Mouse (Mus musculus) bone marrow macrophage, adult 2 months (primary cell): Measurements from ENCODE around the gene C5ar1. TPM values are rescaled to one million over a fixed set of nuclear protein-coding genes. Genes with fewer than 3 reads are reported as not detected.
A peak's percentile ranks its signal among the peaks of the same experiment; 100 is the strongest.

Source experiments
- H3K27ac ChIP-seq: 2 replicates; pipeline ENCODE4 v1.5.1; 2012; ENCODE audit warnings: low read depth, low read length; ENCODE audit not compliant: insufficient read depth
- H3K4me1 ChIP-seq: 2 replicates; pipeline ENCODE4 v1.6.1; 2012; ENCODE audit warnings: low read length; ENCODE audit not compliant: control insufficient read depth, insufficient read depth
- H3K4me3 ChIP-seq: 2 replicates; pipeline ENCODE4 v1.5.1; 2012; ENCODE audit warnings: mild to moderate bottlenecking, low read length, moderate library complexity; ENCODE audit not compliant: insufficient read depth
- CTCF ChIP-seq: IDR thresholded peaks from 2 replicates; pipeline ENCODE4 v1.5.1; 2012; ENCODE audit warnings: low read depth, mild to moderate bottlenecking, low read length, moderate library complexity
- POLR2A ChIP-seq: IDR thresholded peaks from 2 replicates; pipeline ENCODE4 v1.6.1; 2012; ENCODE audit warnings: mild to moderate bottlenecking, low read depth, low read length, borderline replicate concordance
- polyA plus RNA-seq: library from polyadenylated mRNA; stranded (reverse); fragments of >200 nt; gene quantifications from 2 replicates; pipeline ENCODE4 v1.2.4, GENCODE M21; 2012; ENCODE audit not compliant: missing spikeins, insufficient read depth, insufficient read length

C5ar1 gene
- polyA plus RNA-seq, 1 experiment = 511 TPM

- peak overlapping the region; percentile 50 for H3K4me3 ChIP-seq
- H3K27ac ChIP-seq = peak overlapping the region; percentile 92
- no peak for TF ChIP-seq CTCF
- TF ChIP-seq POLR2A = no peak
- peaks cover 26% of the 10 kb centered on the region for H3K4me1 ChIP-seq
Measured at GRCm38 (mm10) chr7:16295321-16295900, 36.1 kb upstream of the C5ar1 start.

GRCm38 (mm10) chr7:16294837-16295236 lies 35.5 kb upstream of the C5ar1 start:
- no peak for TF ChIP-seq POLR2A
- peak; percentile 75 for TF ChIP-seq CTCF
- H3K4me1 ChIP-seq = peaks cover 26% of the 10 kb centered on the region
- peak overlapping the region; percentile 92 for H3K27ac ChIP-seq
- H3K4me3 ChIP-seq = peak overlapping the region; percentile 50

GRCm38 (mm10) chr7:16294346-16294745 lies 35.0 kb upstream of the C5ar1 start:
- peak overlapping the region; percentile 55 for H3K27ac ChIP-seq
- 0 out of 2 replicates have a peak overlapping the region, but pooled peaks have one; percentile 19 for H3K4me3 ChIP-seq
- TF ChIP-seq POLR2A (no peak), CTCF (no peak)
- peaks cover 26% of the 10 kb centered on the region for H3K4me1 ChIP-seq

- Histone ChIP-seq H3K27ac (no peak overlapping the region), H3K4me3 (no peak overlapping the region)
- TF ChIP-seq POLR2A (no peak), CTCF (no peak)
Measured at GRCm38 (mm10) chr7:16287791-16288190, 28.5 kb upstream of the C5ar1 start.

GRCm38 (mm10) chr7:16287016-16287415 lies 27.7 kb upstream of the C5ar1 start:
- Histone ChIP-seq H3K4me3 (peak overlapping the region; percentile 65), H3K27ac (peak overlapping the region; percentile 91), H3K4me1 (peaks cover 11% of the 10 kb centered on the region)
- TF ChIP-seq CTCF (no peak), POLR2A (no peak)

More at GRCm38 (mm10) chr7:16287791-16288190, 28.5 kb upstream of the C5ar1 start:
- H3K4me1 ChIP-seq = peaks cover 11% of the 10 kb centered on the region

GRCm38 (mm10) chr7:16286026-16286961 lies 27.0 kb upstream of the C5ar1 start, which contains the start of gene Ccdc9:
Ccdc9 (minus strand) TSS chr7:16286795.
- H3K4me3 ChIP-seq = peak within 1 kb of the TSS; percentile 65
- TF ChIP-seq POLR2A (0 out of 2 replicates have a peak, but pooled peaks have one; percentile 50), CTCF (no peak)
- peak within 1 kb of the TSS; percentile 91 for H3K27ac ChIP-seq
- peaks cover 11% of the 10 kb centered on the region for H3K4me1 ChIP-seq

- Histone ChIP-seq H3K4me3 (peak overlapping the region; percentile 65), H3K27ac (peak overlapping the region; percentile 76), H3K4me1 (peaks cover 11% of the 10 kb centered on the region)
- TF ChIP-seq POLR2A (no peak), CTCF (no peak)
Measured at GRCm38 (mm10) chr7:16285450-16286025, 26.2 kb upstream of the C5ar1 start.

GRCm38 (mm10) chr7:16284904-16285303 lies 25.6 kb upstream of the C5ar1 start:
- peak overlapping the region; percentile 65 for H3K4me3 ChIP-seq
- TF ChIP-seq CTCF = no peak
- TF ChIP-seq POLR2A = no peak
- no peak overlapping the region for H3K27ac ChIP-seq
- peaks cover 11% of the 10 kb centered on the region for H3K4me1 ChIP-seq

- Histone ChIP-seq H3K4me1 (peaks cover 11% of the 10 kb centered on the region), H3K4me3 (no peak overlapping the region), H3K27ac (no peak overlapping the region)
- no peak for TF ChIP-seq POLR2A
- TF ChIP-seq CTCF = no peak
Measured at GRCm38 (mm10) chr7:16284001-16284400, 24.7 kb upstream of the C5ar1 start.

GRCm38 (mm10) chr7:16282334-16282733 lies 23.0 kb upstream of the C5ar1 start:
- peaks cover 11% of the 10 kb centered on the region for H3K4me1 ChIP-seq
- TF ChIP-seq CTCF (no peak), POLR2A (no peak)
- no peak overlapping the region for H3K27ac ChIP-seq
- no peak overlapping the region for H3K4me3 ChIP-seq
